Mouse (Mus musculus) limb, embryonic 13.5 days (tissue): ENCODE measurements around the gene Ccnd2. TPM values are rescaled to one million over a fixed set of nuclear protein-coding genes. Genes with fewer than 3 reads are reported as not detected.
A peak's percentile ranks its signal among the peaks of the same experiment; 100 is the strongest.

ENCODE experiments used
- ATAC-seq: fragments of 200-750 bp; cut with Nextera tagmentation; 2 replicates; pipeline ENCODE4 v1.8.0; 2017; ENCODE audit warnings: low read depth, moderate number of reproducible peaks, moderate TSS enrichment; ENCODE audit not compliant: low FRiP score
- H3K27ac ChIP-seq: fragments of 300-500 bp; sonication (generic); 2 replicates; pipeline ENCODE4 v1.5.1; 2015; ENCODE audit warnings: inconsistent platforms, mild to moderate bottlenecking, moderate library complexity
- H3K27me3 ChIP-seq: fragments of 300-500 bp; sonication (generic); 2 replicates; pipeline ENCODE4 v1.6.1; 2015; ENCODE audit warnings: mild to moderate bottlenecking, inconsistent platforms
- H3K36me3 ChIP-seq: fragments of 300-500 bp; sonication (generic); 2 replicates; pipeline ENCODE4 v1.6.1; 2015; ENCODE audit warnings: inconsistent platforms, mild to moderate bottlenecking, moderate library complexity
- H3K4me1 ChIP-seq: fragments of 300-500 bp; sonication (generic); 2 replicates; pipeline ENCODE4 v1.6.1; 2015; ENCODE audit warnings: inconsistent platforms
- H3K4me2 ChIP-seq: fragments of 300-500 bp; sonication (generic); replicated peaks from 2 replicates; pipeline ENCODE4 v1.6.1; 2015; ENCODE audit warnings: inconsistent platforms, mild to moderate bottlenecking, moderate library complexity
- H3K4me3 ChIP-seq: fragments of 300-500 bp; sonication (generic); 2 replicates; pipeline ENCODE4 v1.5.1; 2015; ENCODE audit warnings: moderate library complexity, mild to moderate bottlenecking, inconsistent platforms
- H3K9ac ChIP-seq: fragments of 300-500 bp; sonication (generic); 2 replicates; pipeline ENCODE4 v1.6.1; 2015; ENCODE audit warnings: mild to moderate bottlenecking, inconsistent platforms
- H3K9me3 ChIP-seq: fragments of 300-500 bp; sonication (generic); 2 replicates; pipeline ENCODE4 v1.6.1; 2016; ENCODE audit warnings: inconsistent platforms
- WGBS: fragments of 180-500 bp; shearing (Covaris S2); methylation state at CpG from one replicate; pipeline ENCODE4 v1.1.7; 2015; 5-methylcytosine and 5-hydroxymethylcytosine counted together
- polyA plus RNA-seq: library from polyadenylated mRNA; unstranded; fragments of >200 nt; fragmentation: Nextera tagmentation; extraction: Ambion mirVana; gene quantifications from 2 replicates; pipeline ENCODE4 v1.2.1, GENCODE M21; 2015

Gene Ccnd2
- polyA plus RNA-seq, 1 experiment from 2014 or later, result 1,475 TPM

GRCm38 (mm10) chr6:127145464-127146190 is 6.4 kb downstream of the Ccnd2 start:
- H3K4me1 ChIP-seq, result peaks cover 56% of the 10 kb centered on the region
- peak overlapping the region; percentile 54 for H3K9ac ChIP-seq
- no peak for ATAC-seq
- peak overlapping the region; percentile 5; the same call in 1 of the 2 replicates for H3K4me3 ChIP-seq
- peaks cover 63% of the 10 kb centered on the region for H3K36me3 ChIP-seq
- no peaks in the 10 kb centered on the region for H3K9me3 ChIP-seq
- 55% methylated on average over 20 of the region's 20 CpGs for WGBS
- 0 out of 2 replicates have a peak overlapping the region, but pooled peaks have one; percentile 15 for H3K27ac ChIP-seq
- H3K27me3 ChIP-seq, result no peaks in the 10 kb centered on the region
- peak overlapping the region; percentile 27 for H3K4me2 ChIP-seq

- Histone ChIP-seq H3K27me3 (no peaks in the 10 kb centered on the region), H3K9me3 (no peaks in the 10 kb centered on the region), H3K4me1 (peaks cover 56% of the 10 kb centered on the region), H3K4me2 (peak overlapping the region; percentile 11; the same call in 1 of the 2 replicates), H3K4me3 (no peak overlapping the region), H3K27ac (no peak overlapping the region; the same call in none of the 2 replicates), H3K36me3 (peaks cover 82% of the 10 kb centered on the region), H3K9ac (0 out of 2 replicates have a peak overlapping the region, but pooled peaks have one; percentile 19)
- WGBS, result 83% methylated on average over 7 of the region's 7 CpGs
- no peak for ATAC-seq
Measured at GRCm38 (mm10) chr6:127143576-127144288, 8.3 kb downstream of the Ccnd2 start.

- no peak overlapping the region for H3K4me2 ChIP-seq
- no peaks in the 10 kb centered on the region for H3K9me3 ChIP-seq
- peak overlapping the region; percentile 28; the same call in 1 of the 2 replicates for H3K27ac ChIP-seq
- H3K9ac ChIP-seq, result no peak overlapping the region
- peaks cover 55% of the 10 kb centered on the region for H3K4me1 ChIP-seq
- no peak for ATAC-seq
- no peak overlapping the region for H3K4me3 ChIP-seq
- H3K27me3 ChIP-seq, result no peaks in the 10 kb centered on the region
- WGBS, result 77% methylated on average over 10 of the region's 10 CpGs
- H3K36me3 ChIP-seq, result peaks cover 88% of the 10 kb centered on the region
Measured at GRCm38 (mm10) chr6:127143124-127143520, 8.9 kb downstream of the Ccnd2 start.

- Histone ChIP-seq H3K9me3 (no peaks in the 10 kb centered on the region), H3K4me3 (no peak overlapping the region), H3K27ac (peak overlapping the region; percentile 28; the same call in 1 of the 2 replicates), H3K9ac (no peak overlapping the region), H3K4me1 (peaks cover 48% of the 10 kb centered on the region), H3K27me3 (no peaks in the 10 kb centered on the region), H3K36me3 (peaks cover 95% of the 10 kb centered on the region), H3K4me2 (0 out of 2 replicates have a peak overlapping the region, but pooled peaks have one; percentile 25)
- no peak for ATAC-seq
- WGBS, result 31% methylated on average over 9 of the region's 10 CpGs
Measured at GRCm38 (mm10) chr6:127142154-127143123, 9.6 kb downstream of the Ccnd2 start.

- peaks cover 14% of the 10 kb centered on the region for H3K4me1 ChIP-seq
- H3K27me3 ChIP-seq, result no peaks in the 10 kb centered on the region
- ATAC-seq, result no peak
- 0 out of 2 replicates have a peak overlapping the region, but pooled peaks have one; percentile 14 for H3K9ac ChIP-seq
- H3K9me3 ChIP-seq, result no peaks in the 10 kb centered on the region
- no peak overlapping the region for H3K4me2 ChIP-seq
- 94% methylated on average over 11 of the region's 11 CpGs for WGBS
- H3K36me3 ChIP-seq, result peaks cover 96% of the 10 kb centered on the region
- no peak overlapping the region for H3K4me3 ChIP-seq
- H3K27ac ChIP-seq, result no peak overlapping the region
Measured at GRCm38 (mm10) chr6:127138962-127139361, 13.0 kb downstream of the Ccnd2 start.

- no peak overlapping the region for H3K4me2 ChIP-seq
- no peak for ATAC-seq
- no peak overlapping the region for H3K9ac ChIP-seq
- H3K27ac ChIP-seq, result no peak overlapping the region
- H3K4me1 ChIP-seq, result no peaks in the 10 kb centered on the region
- H3K36me3 ChIP-seq, result peaks cover 99% of the 10 kb centered on the region
- no peaks in the 10 kb centered on the region for H3K27me3 ChIP-seq
- no peak overlapping the region for H3K4me3 ChIP-seq
- no peaks in the 10 kb centered on the region for H3K9me3 ChIP-seq
- WGBS, result 75% methylated on average over 15 of the region's 16 CpGs
Measured at GRCm38 (mm10) chr6:127133433-127134245, 18.4 kb downstream of the Ccnd2 start.

- H3K9ac ChIP-seq, result no peak overlapping the region
- H3K4me3 ChIP-seq, result no peak overlapping the region
- no peak overlapping the region for H3K27ac ChIP-seq
- no peak for ATAC-seq
- 54% methylated on average over 3 of the region's 3 CpGs for WGBS
- peaks cover 99% of the 10 kb centered on the region for H3K36me3 ChIP-seq
- H3K27me3 ChIP-seq, result no peaks in the 10 kb centered on the region
- no peaks in the 10 kb centered on the region for H3K9me3 ChIP-seq
- no peak overlapping the region for H3K4me2 ChIP-seq
- H3K4me1 ChIP-seq, result no peaks in the 10 kb centered on the region
Measured at GRCm38 (mm10) chr6:127132719-127133118, 19.3 kb downstream of the Ccnd2 start.

- no peak overlapping the region for H3K9ac ChIP-seq
- ATAC-seq, result no peak
- H3K4me2 ChIP-seq, result no peak overlapping the region
- no peaks in the 10 kb centered on the region for H3K9me3 ChIP-seq
- H3K36me3 ChIP-seq, result peaks cover 99% of the 10 kb centered on the region
- 80% methylated on average over 3 of the region's 3 CpGs for WGBS
- H3K27ac ChIP-seq, result no peak overlapping the region
- no peak overlapping the region for H3K4me3 ChIP-seq
- no peaks in the 10 kb centered on the region for H3K27me3 ChIP-seq
- H3K4me1 ChIP-seq, result no peaks in the 10 kb centered on the region
Measured at GRCm38 (mm10) chr6:127131946-127132345, 20.0 kb downstream of the Ccnd2 start.

GRCm38 (mm10) chr6:127130377-127130776 is 21.6 kb downstream of the Ccnd2 start:
- no peak overlapping the region for H3K4me2 ChIP-seq
- ATAC-seq, result no peak
- H3K36me3 ChIP-seq, result peaks cover 96% of the 10 kb centered on the region
- peak overlapping the region; percentile 22; the same call in 1 of the 2 replicates for H3K27ac ChIP-seq
- no peak overlapping the region for H3K4me3 ChIP-seq
- WGBS, result 82% methylated on average over 13 of the region's 13 CpGs
- no peaks in the 10 kb centered on the region for H3K4me1 ChIP-seq
- H3K9me3 ChIP-seq, result no peaks in the 10 kb centered on the region
- H3K9ac ChIP-seq, result no peak overlapping the region
- no peaks in the 10 kb centered on the region for H3K27me3 ChIP-seq

GRCm38 (mm10) chr6:127129659-127130058 is 22.3 kb downstream of the Ccnd2 start:
- ATAC-seq, result no peak
- 92% methylated on average over 14 of the region's 14 CpGs for WGBS

GRCm38 (mm10) chr6:127123506-127123905 is 28.5 kb downstream of the Ccnd2 start:
- Histone ChIP-seq H3K36me3 (peaks cover 28% of the 10 kb centered on the region), H3K4me3 (no peak overlapping the region), H3K9ac (no peak overlapping the region), H3K27ac (no peak overlapping the region), H3K9me3 (no peaks in the 10 kb centered on the region), H3K27me3 (no peaks in the 10 kb centered on the region), H3K4me2 (no peak overlapping the region), H3K4me1 (no peaks in the 10 kb centered on the region)
- WGBS, result 89% methylated on average over 7 of the region's 7 CpGs
- no peak for ATAC-seq

More at GRCm38 (mm10) chr6:127129659-127130058, 22.3 kb downstream of the Ccnd2 start:
- H3K27me3 ChIP-seq, result no peaks in the 10 kb centered on the region
- no peak overlapping the region for H3K27ac ChIP-seq
- H3K4me2 ChIP-seq, result no peak overlapping the region
- H3K9me3 ChIP-seq, result no peaks in the 10 kb centered on the region
- H3K36me3 ChIP-seq, result peaks cover 89% of the 10 kb centered on the region
- H3K4me1 ChIP-seq, result no peaks in the 10 kb centered on the region
- no peak overlapping the region for H3K4me3 ChIP-seq
- no peak overlapping the region for H3K9ac ChIP-seq
